Mouse (Mus musculus) forebrain, embryonic 13.5 days (tissue): Measurements from ENCODE around the gene Cfap43. TPM values are rescaled to one million over a fixed set of nuclear protein-coding genes. Genes with fewer than 3 reads are reported as not detected.
A peak's percentile ranks its signal among the peaks of the same experiment; 100 is the strongest.

ENCODE experiments used
- ATAC-seq: fragments of 200-750 bp; cut with Nextera tagmentation; 2 replicates; pipeline ENCODE4 v1.8.0; 2017
- H3K27ac ChIP-seq: fragments of 300-500 bp; sonication (generic); 2 replicates; pipeline ENCODE4 v1.5.1; 2015; ENCODE audit warnings: inconsistent platforms, mild to moderate bottlenecking, moderate library complexity
- H3K27me3 ChIP-seq: fragments of 300-500 bp; sonication (generic); 2 replicates; pipeline ENCODE4 v1.6.1; 2015; ENCODE audit warnings: mild to moderate bottlenecking, inconsistent platforms
- H3K36me3 ChIP-seq: fragments of 300-500 bp; sonication (generic); 2 replicates; pipeline ENCODE4 v1.6.1; 2015; ENCODE audit warnings: mild to moderate bottlenecking, inconsistent platforms; ENCODE audit not compliant: poor library complexity, severe bottlenecking
- H3K4me1 ChIP-seq: fragments of 300-500 bp; sonication (generic); 2 replicates; pipeline ENCODE4 v1.6.1; 2015; ENCODE audit warnings: inconsistent platforms
- H3K4me2 ChIP-seq: fragments of 300-500 bp; sonication (generic); 2 replicates; pipeline ENCODE4 v1.6.1; 2015; ENCODE audit warnings: inconsistent platforms, mild to moderate bottlenecking, moderate library complexity
- H3K4me3 ChIP-seq: fragments of 300-500 bp; sonication (generic); 2 replicates; pipeline ENCODE4 v1.5.1; 2015; ENCODE audit warnings: mild to moderate bottlenecking, inconsistent platforms
- H3K9ac ChIP-seq: fragments of 300-500 bp; sonication (generic); 2 replicates; pipeline ENCODE4 v1.6.1; 2015; ENCODE audit warnings: mild to moderate bottlenecking, inconsistent platforms
- H3K9me3 ChIP-seq: fragments of 300-500 bp; sonication (generic); replicated peaks from 2 replicates; pipeline ENCODE4 v1.6.1; 2016; ENCODE audit warnings: inconsistent platforms
- WGBS: fragments of 180-500 bp; shearing (Covaris S2); methylation state at CpG from one replicate; pipeline ENCODE4 v1.1.7; 2015; 5-methylcytosine and 5-hydroxymethylcytosine counted together
- polyA plus RNA-seq: library from polyadenylated mRNA; unstranded; fragments of >200 nt; fragmentation: Nextera tagmentation; extraction: Ambion mirVana; gene quantifications from 2 replicates; pipeline ENCODE4 v1.2.1, GENCODE M21; 2015

Cfap43 gene
- polyA plus RNA-seq, 1 experiment from 2014 or later = 0.66 TPM

GRCm38 (mm10) chr19:47898472-47899079 is 20.5 kb downstream of the Cfap43 start:
- 92% methylated on average over 8 of the region's 8 CpGs for WGBS
- H3K27ac ChIP-seq = no peak overlapping the region
- H3K36me3 ChIP-seq = peaks cover 43% of the 10 kb centered on the region
- no peak overlapping the region for H3K4me2 ChIP-seq
- H3K4me1 ChIP-seq = peaks cover 4% of the 10 kb centered on the region; the same call in 1 of the 2 replicates
- H3K9me3 ChIP-seq = no peaks in the 10 kb centered on the region
- no peak for ATAC-seq
- H3K4me3 ChIP-seq = no peak overlapping the region
- H3K9ac ChIP-seq = no peak overlapping the region
- no peaks in the 10 kb centered on the region for H3K27me3 ChIP-seq

- H3K27ac ChIP-seq = no peak overlapping the region
- H3K9ac ChIP-seq = no peak overlapping the region
- H3K4me1 ChIP-seq = no peaks in the 10 kb centered on the region
- H3K4me2 ChIP-seq = no peak overlapping the region
- no peaks in the 10 kb centered on the region for H3K27me3 ChIP-seq
- no peak overlapping the region for H3K4me3 ChIP-seq
- H3K9me3 ChIP-seq = no peaks in the 10 kb centered on the region
- ATAC-seq = no peak
- whole genome bisulfite sequencing = 96% methylated on average over 6 of the region's 6 CpGs
- peaks cover 53% of the 10 kb centered on the region for H3K36me3 ChIP-seq
Observed at GRCm38 (mm10) chr19:47893092-47893491, 26.0 kb downstream of the Cfap43 start.

GRCm38 (mm10) chr19:47891562-47892312 is 27.4 kb downstream of the Cfap43 start:
- Histone ChIP-seq H3K4me1 (no peaks in the 10 kb centered on the region), H3K4me3 (no peak overlapping the region), H3K27me3 (no peaks in the 10 kb centered on the region), H3K4me2 (no peak overlapping the region), H3K9ac (no peak overlapping the region), H3K9me3 (no peaks in the 10 kb centered on the region), H3K36me3 (peaks cover 41% of the 10 kb centered on the region), H3K27ac (no peak overlapping the region)
- no peak for ATAC-seq
- 87% methylated on average over 11 of the region's 11 CpGs for WGBS

- WGBS = 80% methylated on average over 10 of the region's 10 CpGs
- Histone ChIP-seq H3K27me3 (no peaks in the 10 kb centered on the region), H3K27ac (no peak overlapping the region), H3K9ac (no peak overlapping the region), H3K4me2 (no peak overlapping the region), H3K9me3 (no peaks in the 10 kb centered on the region), H3K4me3 (no peak overlapping the region), H3K36me3 (peaks cover 30% of the 10 kb centered on the region), H3K4me1 (no peaks in the 10 kb centered on the region)
- no peak for ATAC-seq
Observed at GRCm38 (mm10) chr19:47890489-47891130, 28.5 kb downstream of the Cfap43 start.

- H3K4me3 ChIP-seq = no peak overlapping the region
- H3K36me3 ChIP-seq = 0 out of 2 replicates have a peak, but pooled peaks cover 4% of the 10 kb centered on the region
- no peaks in the 10 kb centered on the region for H3K9me3 ChIP-seq
- no peaks in the 10 kb centered on the region for H3K4me1 ChIP-seq
- H3K4me2 ChIP-seq = no peak overlapping the region
- ATAC-seq = no peak
- H3K9ac ChIP-seq = no peak overlapping the region
- 92% methylated on average over 8 of the region's 8 CpGs for WGBS
- no peak overlapping the region for H3K27ac ChIP-seq
- H3K27me3 ChIP-seq = no peaks in the 10 kb centered on the region
Observed at GRCm38 (mm10) chr19:47888037-47888436, 31.1 kb downstream of the Cfap43 start.

- H3K4me2 ChIP-seq = no peak overlapping the region
- no peak overlapping the region for H3K27ac ChIP-seq
- H3K9me3 ChIP-seq = no peaks in the 10 kb centered on the region
- no peak overlapping the region for H3K9ac ChIP-seq
- no peak overlapping the region for H3K4me3 ChIP-seq
- no peaks in the 10 kb centered on the region for H3K4me1 ChIP-seq
- 75% methylated on average over 10 of the region's 10 CpGs for WGBS
- H3K36me3 ChIP-seq = no peaks in the 10 kb centered on the region
- ATAC-seq = 0 out of 2 replicates have a peak, but pooled peaks have one; percentile 43
- H3K27me3 ChIP-seq = no peaks in the 10 kb centered on the region
Observed at GRCm38 (mm10) chr19:47887417-47887816, 31.7 kb downstream of the Cfap43 start.

- 91% methylated on average over 7 of the region's 7 CpGs for WGBS
- no peaks in the 10 kb centered on the region for H3K27me3 ChIP-seq
- H3K4me1 ChIP-seq = no peaks in the 10 kb centered on the region
- ATAC-seq = no peak
- H3K27ac ChIP-seq = no peak overlapping the region
- H3K36me3 ChIP-seq = no peaks in the 10 kb centered on the region
- H3K9me3 ChIP-seq = no peaks in the 10 kb centered on the region
- no peak overlapping the region for H3K4me2 ChIP-seq
- H3K4me3 ChIP-seq = no peak overlapping the region
- no peak overlapping the region for H3K9ac ChIP-seq
Observed at GRCm38 (mm10) chr19:47886617-47887016, 32.5 kb downstream of the Cfap43 start.

- WGBS = 90% methylated on average over 11 of the region's 11 CpGs
- no peak overlapping the region for H3K4me2 ChIP-seq
Observed at GRCm38 (mm10) chr19:47885886-47886285, 33.2 kb downstream of the Cfap43 start.

GRCm38 (mm10) chr19:47885191-47885743 is 33.8 kb downstream of the Cfap43 start:
- Histone ChIP-seq H3K4me1 (no peaks in the 10 kb centered on the region), H3K27me3 (no peaks in the 10 kb centered on the region), H3K4me2 (no peak overlapping the region), H3K36me3 (no peaks in the 10 kb centered on the region), H3K4me3 (no peak overlapping the region), H3K9me3 (no peaks in the 10 kb centered on the region), H3K27ac (no peak overlapping the region), H3K9ac (no peak overlapping the region)
- ATAC-seq = no peak
- WGBS = 62% methylated on average over 7 of the region's 7 CpGs

More at GRCm38 (mm10) chr19:47885886-47886285, 33.2 kb downstream of the Cfap43 start:
- Histone ChIP-seq H3K4me3 (no peak overlapping the region), H3K4me1 (no peaks in the 10 kb centered on the region), H3K9ac (no peak overlapping the region), H3K36me3 (no peaks in the 10 kb centered on the region), H3K27me3 (no peaks in the 10 kb centered on the region), H3K27ac (no peak overlapping the region), H3K9me3 (no peaks in the 10 kb centered on the region)
- ATAC-seq = no peak

- Histone ChIP-seq H3K27me3 (no peaks in the 10 kb centered on the region), H3K27ac (no peak overlapping the region), H3K9ac (no peak overlapping the region), H3K4me3 (no peak overlapping the region), H3K36me3 (no peaks in the 10 kb centered on the region), H3K4me2 (no peak overlapping the region), H3K4me1 (no peaks in the 10 kb centered on the region), H3K9me3 (no peaks in the 10 kb centered on the region)
- no peak for ATAC-seq
- WGBS = 86% methylated on average over 13 of the region's 13 CpGs
Observed at GRCm38 (mm10) chr19:47884296-47885085, 34.6 kb downstream of the Cfap43 start.

- no peaks in the 10 kb centered on the region for H3K27me3 ChIP-seq
- no peaks in the 10 kb centered on the region for H3K9me3 ChIP-seq
- no peak overlapping the region for H3K9ac ChIP-seq
- no peak overlapping the region for H3K27ac ChIP-seq
- 68% methylated on average over 9 of the region's 9 CpGs for WGBS
- H3K4me3 ChIP-seq = no peak overlapping the region
- H3K4me1 ChIP-seq = no peaks in the 10 kb centered on the region
- peak; percentile 56 for ATAC-seq
- H3K36me3 ChIP-seq = no peaks in the 10 kb centered on the region
- H3K4me2 ChIP-seq = no peak overlapping the region
Observed at GRCm38 (mm10) chr19:47882882-47883254, 36.2 kb downstream of the Cfap43 start.
